Mouse (Mus musculus) limb, embryonic 11.5 days (tissue): ENCODE results near the gene Slc2a13. TPM values are rescaled to one million over a fixed set of nuclear protein-coding genes. Genes with fewer than 3 reads are reported as not detected.

Experiments
- ATAC-seq: fragments of 200-750 bp; cut with Nextera tagmentation; 2 replicates; pipeline ENCODE4 v1.8.0; 2017; ENCODE audit warnings: low read depth; ENCODE audit not compliant: insufficient number of reproducible peaks, low FRiP score, low TSS enrichment
- DNase-seq: peaks from one replicate; pipeline ENCODE4 v3.0.0-alpha.2; 2015; ENCODE audit warnings: low spot score
- H3K27ac ChIP-seq: fragments of 300-500 bp; sonication (generic); replicated peaks from 2 replicates; pipeline ENCODE4 v1.5.1; 2014; ENCODE audit warnings: low read depth, mild to moderate bottlenecking, low read length
- H3K27me3 ChIP-seq: fragments of 300-500 bp; sonication (generic); 2 replicates; pipeline ENCODE4 v1.6.1; 2014; ENCODE audit warnings: mild to moderate bottlenecking, low read length, mixed read lengths; ENCODE audit not compliant: control insufficient read depth, insufficient read depth
- H3K36me3 ChIP-seq: fragments of 300-500 bp; sonication (generic); 2 replicates; pipeline ENCODE4 v1.6.1; 2014; ENCODE audit warnings: mild to moderate bottlenecking, low read length, moderate library complexity, mixed read lengths; ENCODE audit not compliant: control insufficient read depth, insufficient read depth
- H3K4me1 ChIP-seq: fragments of 300-500 bp; sonication (generic); 2 replicates; pipeline ENCODE4 v1.6.1; 2014; ENCODE audit warnings: low read length, mixed read lengths; ENCODE audit not compliant: control insufficient read depth, insufficient read depth
- H3K4me2 ChIP-seq: fragments of 300-500 bp; sonication (generic); 2 replicates; pipeline ENCODE4 v1.6.1; 2014; ENCODE audit warnings: low read depth, mild to moderate bottlenecking, moderate library complexity; ENCODE audit not compliant: severe bottlenecking
- H3K4me3 ChIP-seq: fragments of 300-500 bp; sonication (generic); 2 replicates; pipeline ENCODE4 v1.5.1; 2014; ENCODE audit warnings: low read depth, low read length
- H3K9ac ChIP-seq: fragments of 300-500 bp; sonication (generic); 2 replicates; pipeline ENCODE4 v1.6.1; 2014; ENCODE audit warnings: mild to moderate bottlenecking, low read length
- H3K9me3 ChIP-seq: fragments of 300-500 bp; sonication (generic); 2 replicates; pipeline ENCODE4 v1.6.1; 2016; ENCODE audit warnings: low read length; ENCODE audit not compliant: control insufficient read depth
- WGBS: fragments of 180-500 bp; shearing (Covaris S2); extraction: QIAGEN DNeasy Blood & Tissue Kit; methylation state at CpG from one replicate; pipeline ENCODE4 v1.1.7; 2014; 5-methylcytosine and 5-hydroxymethylcytosine counted together
- polyA plus RNA-seq: library from polyadenylated mRNA; unstranded; fragments of >200 nt; fragmentation: Nextera tagmentation; extraction: Ambion mirVana; gene quantifications from 2 replicates; pipeline ENCODE4 v1.2.1, GENCODE M21; 2014

Gene Slc2a13
- polyA plus RNA-seq, 1 experiment from 2014 or later, result 0.95 TPM

DNA sequence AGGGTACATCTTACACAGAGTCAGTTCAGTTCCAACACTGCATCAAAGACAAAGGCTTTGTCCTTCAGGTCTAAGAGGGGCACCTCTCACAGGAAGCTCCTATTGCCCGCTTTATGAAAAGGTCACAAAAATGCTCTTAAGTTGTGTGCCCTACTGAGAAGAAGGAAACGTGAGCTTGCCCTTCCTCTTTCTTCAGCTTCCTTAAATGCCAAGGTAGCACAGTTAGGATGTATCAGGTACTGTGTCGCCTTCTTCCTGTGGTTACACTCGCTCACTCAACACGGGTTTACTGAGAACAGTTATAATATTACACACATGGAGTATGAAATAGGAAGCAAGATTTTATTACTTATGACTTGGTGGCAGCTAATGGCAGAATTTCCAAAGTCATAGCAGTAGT, 335.8 kb downstream of the Slc2a13 start:
- WGBS, result 89% methylated on average over 5 of the region's 5 CpGs
- ATAC-seq (no peak), DNase-seq (no peak)
- no peaks in the 10 kb centered on the region for H3K4me1 ChIP-seq
- H3K9me3 ChIP-seq, result no peaks in the 10 kb centered on the region
- no peak overlapping the region for H3K9ac ChIP-seq
- H3K27ac ChIP-seq, result no peak overlapping the region
- no peak overlapping the region for H3K4me2 ChIP-seq
- no peak overlapping the region for H3K4me3 ChIP-seq
- H3K36me3 ChIP-seq, result no peaks in the 10 kb centered on the region
- H3K27me3 ChIP-seq, result no peaks in the 10 kb centered on the region

Other genes with a start within 250 kb of the Slc2a13 start
- gene Lrrk2, start 99.9 kb upstream of the Slc2a13 start, polyA plus RNA-seq, result 3.0 and 3.8 TPM in 2 replicates